Mouse (Mus musculus): ENCODE data around the gene Zbtb8b. TPM values are rescaled to one million over a fixed set of nuclear protein-coding genes. Genes with fewer than 3 reads are reported as not detected.

The Zbtb8b gene
- total RNA-seq, 2 experiments from 2014 or later = 3.9 to 4.0 TPM

DNA sequence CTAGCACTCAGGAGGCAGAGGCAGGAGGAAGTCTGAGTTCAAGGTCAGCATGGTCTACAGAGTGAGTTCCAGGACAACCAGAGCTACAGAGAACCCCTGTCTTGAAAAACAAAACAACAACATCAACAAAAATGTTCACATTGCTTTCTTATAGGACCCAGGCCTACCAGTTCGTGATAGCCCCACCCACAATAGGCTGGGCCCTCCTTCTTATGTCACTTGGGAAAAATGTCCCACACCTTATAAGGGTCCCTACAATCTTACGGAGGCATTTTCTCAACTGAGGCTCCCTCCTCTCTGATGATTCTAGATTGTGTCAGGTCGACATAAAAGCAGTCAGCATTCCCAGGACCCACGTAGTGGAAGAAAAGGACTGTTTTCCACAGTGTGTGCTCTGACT, 40.8 kb downstream of the Zbtb8b start:
- no peak for TF ChIP-seq CTCF (conservative IDR thresholded peaks at IDR 0.05)
- no peak overlapping the region for H3K27ac ChIP-seq
- DNase-seq (ENCODE audit: low spot score in 2 of 2) = no peak
- no peak overlapping the region for H3K4me3 ChIP-seq

DNA sequence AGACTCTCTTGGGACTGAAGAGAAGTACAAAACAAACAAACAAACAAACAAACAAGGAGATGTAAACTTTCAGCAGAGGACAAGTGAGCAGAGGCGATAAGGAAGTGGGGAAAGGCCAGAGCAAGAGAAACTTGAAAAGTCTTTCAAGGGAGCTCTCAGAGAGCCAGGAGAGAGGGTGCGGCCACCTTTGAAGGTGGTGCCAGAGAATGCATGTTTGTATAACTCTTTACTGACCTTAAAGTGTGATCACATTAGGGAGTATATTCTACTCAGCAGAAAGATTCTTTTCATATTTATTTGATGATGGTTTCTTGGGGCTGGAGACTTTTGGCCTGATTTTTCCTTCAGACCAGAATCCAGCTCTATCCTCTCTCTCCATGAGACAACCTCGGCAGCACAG, 43.7 kb downstream of the Zbtb8b start:
- Histone ChIP-seq H3K27ac (no peak overlapping the region), H3K4me3 (no peak overlapping the region)
- DNase-seq (ENCODE audit: low spot score in 2 of 2) = no peak
- no peak for TF ChIP-seq CTCF (conservative IDR thresholded peaks at IDR 0.05)

DNA sequence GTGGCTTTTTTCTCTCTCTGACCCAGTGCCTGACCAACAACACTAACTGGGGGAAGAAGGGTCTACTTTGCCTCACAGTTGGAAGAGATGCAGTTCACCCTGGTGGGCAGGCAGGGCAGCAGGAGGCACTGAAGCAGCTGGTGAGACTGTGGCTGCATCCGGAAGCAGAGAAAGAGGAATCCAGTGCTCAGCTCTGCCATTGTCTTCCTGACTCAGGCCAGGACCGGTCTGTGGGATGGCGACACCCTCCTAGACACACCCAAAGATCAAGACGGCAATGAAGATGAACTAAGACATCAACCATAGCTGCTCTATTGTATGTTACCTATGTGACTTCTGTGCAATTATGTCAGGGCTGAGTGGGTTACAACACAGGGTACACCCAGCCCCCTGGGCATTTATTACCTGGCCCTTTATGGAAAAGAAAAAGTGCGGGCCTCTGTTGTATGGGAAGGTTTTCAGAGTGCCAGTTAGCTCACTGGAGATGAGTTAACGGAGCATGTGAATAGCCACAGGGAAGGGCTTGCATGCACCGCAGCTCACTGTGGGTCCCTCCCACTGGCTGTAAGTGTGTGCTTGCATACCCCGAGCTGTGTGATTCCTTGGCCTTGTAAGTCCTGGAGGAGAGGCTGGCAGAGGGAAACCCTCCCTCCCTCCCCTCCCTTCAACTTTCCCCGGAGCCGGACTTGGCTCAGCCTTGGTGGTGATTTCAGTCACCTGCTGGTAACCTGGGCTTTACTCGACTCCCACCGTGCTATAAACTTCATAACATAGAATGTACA, 46.4 kb downstream of the Zbtb8b start:
- no peak for DNase-seq (ENCODE audit: low spot score in 2 of 2)
- Histone ChIP-seq H3K4me3 (no peak overlapping the region), H3K27ac (no peak overlapping the region)
- TF ChIP-seq CTCF (conservative IDR thresholded peaks at IDR 0.05) = no peak

DNA sequence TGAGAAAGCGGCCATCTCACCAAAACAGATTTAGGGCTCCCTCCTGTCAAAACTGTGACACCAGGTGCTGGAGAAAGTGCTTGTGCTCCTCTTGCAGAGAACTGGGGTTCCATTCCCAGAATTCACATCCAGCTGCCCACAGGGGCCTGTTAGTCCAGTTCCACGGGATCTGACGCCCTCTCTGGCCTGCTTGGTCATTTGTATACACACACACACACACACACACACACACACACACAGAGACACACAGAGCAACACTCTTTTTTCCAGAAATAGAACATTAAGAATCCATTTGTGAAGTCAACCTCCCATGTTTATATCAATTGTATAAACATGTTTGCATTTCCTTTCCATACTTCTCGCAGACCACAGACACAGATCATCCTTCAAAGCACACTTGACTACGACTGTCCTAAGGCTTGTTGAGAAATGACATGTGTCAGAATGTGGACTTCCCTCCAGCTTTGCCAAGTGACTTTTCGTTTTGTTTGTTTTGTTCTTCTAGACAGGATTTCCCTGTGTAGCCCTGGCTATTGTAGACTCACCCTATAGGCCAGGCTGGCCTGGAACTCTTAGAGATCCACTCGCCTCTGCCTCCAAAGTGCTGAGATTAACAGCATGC, 49.6 kb downstream of the Zbtb8b start:
- no peak overlapping the region for H3K27ac ChIP-seq
- no peak overlapping the region for H3K4me3 ChIP-seq
- no peak for TF ChIP-seq CTCF (conservative IDR thresholded peaks at IDR 0.05)
- DNase-seq (ENCODE audit: low spot score in 2 of 2) = no peak

DNA sequence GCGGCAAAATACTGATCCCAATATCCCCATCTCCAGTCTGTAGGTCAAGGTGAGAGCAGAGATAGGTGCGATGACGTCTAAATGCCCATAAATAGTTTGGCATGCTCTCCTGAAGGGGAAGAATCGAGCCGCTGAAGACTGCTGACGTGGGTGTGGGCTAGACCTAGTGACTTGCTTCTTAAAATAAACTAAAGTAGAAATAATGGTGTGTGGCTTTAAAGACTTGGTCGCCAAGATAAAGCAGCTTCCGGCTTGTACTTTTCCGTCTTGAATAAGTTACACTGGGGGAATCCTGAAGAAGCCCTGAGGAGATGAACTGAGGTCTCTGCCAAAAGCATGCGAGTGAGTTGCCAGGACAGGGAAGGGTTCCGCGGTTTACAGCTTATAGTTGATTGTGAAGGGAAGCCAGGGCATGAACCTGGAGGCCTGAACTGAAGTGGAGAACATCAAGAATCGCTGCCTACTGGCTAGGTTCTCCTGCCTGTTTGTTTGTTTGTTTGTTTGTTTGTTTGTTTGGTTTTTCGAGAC, 50.4 kb downstream of the Zbtb8b start:
- no peak overlapping the region for H3K4me3 ChIP-seq
- no peak for TF ChIP-seq CTCF (conservative IDR thresholded peaks at IDR 0.05)
- no peak overlapping the region for H3K27ac ChIP-seq
- DNase-seq (ENCODE audit: low spot score in 2 of 2) = no peak

DNA sequence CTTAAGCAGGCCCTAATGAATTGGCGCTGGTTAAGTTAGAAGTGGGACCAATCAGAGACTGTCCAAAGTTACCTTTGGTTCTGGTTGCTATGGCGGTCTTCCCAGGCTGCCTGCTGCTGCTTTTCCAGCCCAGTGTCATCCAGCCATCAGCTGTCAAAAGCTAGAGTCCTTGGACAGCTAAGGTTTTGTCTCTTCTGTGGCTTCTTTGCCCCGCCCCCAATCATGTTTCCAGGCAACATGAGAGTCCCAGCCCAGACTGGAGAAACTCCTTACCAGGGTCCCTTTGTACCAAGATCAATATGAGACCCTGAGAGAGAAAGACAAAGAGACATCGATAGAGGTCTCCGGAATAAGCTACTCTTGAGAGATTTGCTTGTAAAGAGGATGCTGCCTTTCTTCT, 52.2 kb downstream of the Zbtb8b start:
- no peak for DNase-seq (ENCODE audit: low spot score in 2 of 2)
- Histone ChIP-seq H3K4me3 (no peak overlapping the region), H3K27ac (no peak overlapping the region)
- TF ChIP-seq CTCF (conservative IDR thresholded peaks at IDR 0.05) = no peak

DNA sequence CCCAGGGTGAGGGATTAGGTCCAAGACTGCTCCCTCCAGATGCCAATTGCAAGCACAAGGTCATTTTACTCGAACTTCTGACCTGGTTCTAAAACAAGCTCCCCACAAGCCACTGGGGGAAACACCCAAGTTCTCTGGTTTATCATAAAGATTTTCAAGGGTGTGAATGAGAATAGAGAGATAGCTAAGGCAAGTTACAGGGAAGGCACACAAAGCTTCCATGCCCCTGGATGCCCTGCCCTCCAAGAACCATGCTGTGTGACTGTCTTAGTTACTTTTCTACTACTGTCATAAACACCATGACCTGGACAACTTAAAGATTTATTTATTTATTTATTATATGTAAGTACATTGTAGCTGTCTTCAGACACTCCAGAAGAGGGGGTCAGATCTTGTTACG, 53.7 kb downstream of the Zbtb8b start:
- Histone ChIP-seq H3K27ac (no peak overlapping the region), H3K4me3 (no peak overlapping the region)
- DNase-seq (ENCODE audit: low spot score in 2 of 2) = no peak
- TF ChIP-seq CTCF (conservative IDR thresholded peaks at IDR 0.05) = no peak

DNA sequence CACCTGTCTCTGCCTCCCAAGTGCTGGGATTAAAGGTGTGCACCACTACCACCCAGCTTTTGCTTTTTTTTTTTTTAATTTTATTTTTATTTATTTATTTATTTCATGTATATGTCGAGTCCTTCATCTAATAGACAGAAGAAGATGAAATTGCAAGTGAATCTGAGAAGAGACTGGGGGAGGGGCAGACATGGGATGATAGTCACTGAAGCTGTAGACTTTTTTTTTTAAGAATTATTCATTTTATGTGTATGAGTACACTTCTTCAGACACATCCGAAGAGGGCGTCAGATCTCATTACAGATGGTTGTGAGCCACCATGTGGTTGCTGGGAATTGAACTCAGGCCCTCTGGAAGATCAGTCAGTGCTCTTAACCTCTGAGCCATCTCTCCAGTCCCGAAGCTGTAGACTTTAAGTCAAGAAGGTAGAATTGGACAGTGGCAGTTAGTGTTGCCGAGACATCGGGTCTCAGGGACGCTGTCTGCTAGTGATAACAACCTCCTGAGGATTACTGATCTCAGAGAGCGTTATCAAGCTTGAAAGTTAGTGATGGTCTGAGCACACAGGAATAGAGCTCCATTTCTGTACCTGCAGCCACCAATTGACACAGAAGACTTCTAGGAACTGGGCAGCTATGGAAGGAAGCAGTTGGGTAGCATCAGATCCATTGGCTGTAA, 54.2 kb downstream of the Zbtb8b start:
- no peak for DNase-seq (ENCODE audit: low spot score in 2 of 2)
- Histone ChIP-seq H3K4me3 (no peak overlapping the region), H3K27ac (no peak overlapping the region)
- TF ChIP-seq CTCF (conservative IDR thresholded peaks at IDR 0.05) = no peak

DNA sequence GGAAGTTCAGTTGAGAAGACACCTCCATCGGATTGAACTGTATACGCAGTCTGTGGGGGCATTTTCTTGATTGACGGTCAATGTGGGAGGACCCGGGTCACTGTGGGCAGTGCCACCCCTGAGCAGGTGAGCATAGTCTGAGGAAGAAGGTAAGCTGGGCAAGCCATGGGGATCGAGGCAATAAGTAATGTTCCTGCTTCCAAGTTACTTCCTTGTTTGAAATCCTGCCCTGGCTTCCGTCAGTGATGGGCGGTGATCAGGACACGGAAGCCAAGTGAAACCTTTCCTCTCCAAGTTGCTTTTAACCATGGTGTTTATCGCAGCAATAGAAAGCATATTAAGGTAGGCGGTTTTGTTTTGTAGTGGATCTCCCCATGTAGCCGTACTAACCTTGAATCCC, 55.0 kb downstream of the Zbtb8b start:
- Histone ChIP-seq H3K27ac (no peak overlapping the region), H3K4me3 (no peak overlapping the region)
- no peak for DNase-seq (ENCODE audit: low spot score in 2 of 2)
- TF ChIP-seq CTCF (conservative IDR thresholded peaks at IDR 0.05) = no peak

DNA sequence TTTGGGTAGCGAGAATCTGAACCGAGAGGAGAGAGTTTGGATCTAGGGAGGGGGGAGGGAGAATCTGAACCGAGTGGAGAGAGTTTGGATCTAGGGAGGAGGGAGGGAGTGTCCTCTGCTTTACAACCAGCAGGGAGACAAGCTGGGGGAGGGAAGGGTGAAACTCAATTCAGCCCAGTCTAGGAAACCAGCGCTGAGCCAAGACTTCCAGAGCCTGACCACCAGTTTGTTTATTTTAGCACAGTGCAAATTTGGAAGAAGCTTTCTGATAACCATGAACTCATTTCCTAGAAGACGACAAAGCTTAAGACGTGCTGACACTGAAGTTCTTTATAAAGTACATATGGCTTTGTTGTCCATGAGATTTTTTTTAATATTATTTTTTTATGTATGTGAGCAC, 56.2 kb downstream of the Zbtb8b start:
- no peak for DNase-seq (ENCODE audit: low spot score in 2 of 2)
- no peak overlapping the region for H3K27ac ChIP-seq
- no peak for TF ChIP-seq CTCF (conservative IDR thresholded peaks at IDR 0.05)
- no peak overlapping the region for H3K4me3 ChIP-seq

DNA sequence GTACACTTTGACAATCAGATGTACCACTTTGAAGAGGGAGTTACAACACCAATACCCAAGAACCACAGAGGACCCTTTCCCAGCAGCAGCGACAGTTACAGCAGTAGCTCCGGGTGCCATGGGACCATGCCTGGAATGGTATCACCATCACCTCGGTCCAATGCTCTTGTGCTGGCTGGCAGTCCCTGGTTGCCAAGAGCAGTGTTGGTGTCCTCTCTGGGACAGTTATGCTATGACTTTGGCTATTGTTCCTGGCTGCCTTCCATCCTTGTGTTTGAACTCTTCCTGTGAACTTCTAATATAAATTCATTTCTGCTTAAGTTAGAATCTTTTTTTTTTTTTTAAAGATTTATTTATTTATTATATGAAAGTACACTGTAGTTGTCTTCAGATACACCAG, 57.1 kb downstream of the Zbtb8b start:
- Histone ChIP-seq H3K4me3 (no peak overlapping the region), H3K27ac (no peak overlapping the region)
- DNase-seq (ENCODE audit: low spot score in 2 of 2) = no peak
- TF ChIP-seq CTCF (conservative IDR thresholded peaks at IDR 0.05) = no peak

DNA sequence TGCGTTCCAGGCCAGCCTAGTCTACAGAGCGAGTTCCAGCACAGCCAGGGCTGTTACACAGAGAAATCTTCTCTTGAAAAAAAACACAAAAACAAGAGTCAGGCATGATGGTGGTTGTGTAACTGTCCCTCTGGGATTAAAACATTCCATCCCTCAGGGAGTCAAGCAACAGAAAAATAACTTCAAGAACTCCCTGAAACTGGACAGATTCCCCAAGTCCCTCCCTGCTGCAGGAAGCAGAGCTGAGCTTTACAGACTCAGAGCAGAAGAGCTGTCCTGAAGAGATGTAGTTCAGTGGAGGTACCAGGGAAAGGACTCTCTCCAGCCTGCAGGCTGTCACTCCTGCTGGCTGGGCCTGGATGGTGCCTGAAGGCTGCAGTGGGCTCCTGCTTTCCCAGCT, 58.2 kb downstream of the Zbtb8b start:
- TF ChIP-seq CTCF (conservative IDR thresholded peaks at IDR 0.05) = no peak
- no peak overlapping the region for H3K4me3 ChIP-seq
- DNase-seq (ENCODE audit: low spot score in 2 of 2) = no peak
- H3K27ac ChIP-seq = no peak overlapping the region

DNA sequence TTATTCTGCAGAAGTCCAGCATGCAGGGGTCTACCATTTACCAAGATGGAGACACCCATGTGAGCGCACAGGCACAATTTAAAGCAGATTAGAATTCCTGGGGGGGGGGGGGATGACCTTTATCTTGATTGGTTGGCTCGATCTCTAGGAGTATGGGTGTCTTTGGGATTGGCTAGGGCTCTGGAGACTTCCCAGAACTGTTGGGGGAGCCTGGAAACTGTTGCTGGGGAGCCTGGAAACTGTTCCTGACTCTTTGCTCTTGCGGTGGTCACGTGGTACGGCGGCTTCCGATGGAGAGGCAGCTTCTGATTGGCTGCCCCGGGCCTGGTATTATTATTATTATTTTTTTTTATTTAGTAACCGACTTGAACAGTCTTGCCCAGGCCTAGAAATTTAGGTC, 58.6 kb downstream of the Zbtb8b start:
- no peak for TF ChIP-seq CTCF (conservative IDR thresholded peaks at IDR 0.05)
- DNase-seq (ENCODE audit: low spot score in 2 of 2) = no peak
- no peak overlapping the region for H3K27ac ChIP-seq
- H3K4me3 ChIP-seq = no peak overlapping the region

All from layer of hippocampus, adult 2 months (tissue).